In genomic region chr9:54661605-54662377, GRCm38 (mm10) we compare ENCODE assay signal across 9 mouse cellular contexts. TPM values are rescaled to one million over a fixed set of nuclear protein-coding genes. Genes with fewer than 3 reads are reported as not detected.
A peak's percentile ranks its signal among the peaks of the same experiment; 100 is the strongest.
DNase-seq lines count a peak whose midpoint lies in the region; ATAC-seq lines count a peak whose summit lies in the region.
"Had no signal": no experiment of that assay in that cellular context is flagged by ENCODE, and none has a peak within 500 bp of the region (broad histone marks: within the 10 kb centered on the region; RNA-seq: fewer than 3 reads in every experiment).

Acsbg1 (minus strand) TSS chr9:54661870.

- H3K9ac ChIP-seq in heart, embryonic 13.5 days: no peak within 1 kb of the TSS
- H3K9ac ChIP-seq: liver, embryonic 13.5 days had no signal

- ATAC-seq in heart, embryonic 13.5 days (ENCODE audit: extremely low read depth, insufficient number of reproducible peaks, low FRiP score, low TSS enrichment): no peak

- H3K4me2 ChIP-seq in heart, embryonic 13.5 days: peak within 1 kb of the TSS; percentile 27
- H3K4me2 ChIP-seq: liver, embryonic 13.5 days had no signal

- WGBS in heart, embryonic 13.5 days: 26% methylated on average over 10 of the region's 10 CpGs
- WGBS in hindbrain, embryonic 10.5 days: 8% methylated on average over 10 of the region's 10 CpGs

- H3K27ac ChIP-seq in heart, embryonic 13.5 days (replicated peaks): no peak within 1 kb of the TSS
- peak within 1 kb of the TSS; percentile 84 for H3K27ac ChIP-seq in hindbrain, embryonic 10.5 days
- H3K27ac ChIP-seq: liver, embryonic 13.5 days had no signal

- DNase-seq in heart, postnatal 14 days: no peak
- DNase-seq in brain, adult 2 months (ENCODE audit: low read depth, low spot score): peak; percentile 12
- peak; percentile 52 for DNase-seq in hindbrain, embryonic 10.5 days (ENCODE audit: low spot score)
- DNase-seq in left cerebral cortex, postnatal 14 days (ENCODE audit: low spot score in 2 of 2): peak; percentile 23 to 30
- DNase-seq in right cerebral cortex, postnatal 25 days: peak; percentile 8
- DNase-seq in thymus, postnatal 4 days: no peak
- DNase-seq in heart, postnatal 36 days: no peak
- DNase-seq: liver, embryonic 13.5 days had no signal

- peaks cover 8% of the 10 kb centered on the region for H3K4me1 ChIP-seq in heart, embryonic 13.5 days
- H3K4me1 ChIP-seq in hindbrain, embryonic 10.5 days (replicated peaks): peaks cover 17% of the 10 kb centered on the region

- no peaks in the 10 kb centered on the region for H3K9me3 ChIP-seq in heart, embryonic 13.5 days
- H3K9me3 ChIP-seq in hindbrain, embryonic 10.5 days: no peaks in the 10 kb centered on the region

- H3K4me3 ChIP-seq in heart, embryonic 13.5 days: no peak within 1 kb of the TSS
- peak within 1 kb of the TSS; percentile 38 for H3K4me3 ChIP-seq in hindbrain, embryonic 10.5 days
- H3K4me3 ChIP-seq: liver, embryonic 13.5 days had no signal

- intact Hi-C loops in heart, postnatal 14 days (cut with DNase I): no loop called here
- intact Hi-C loops in left cerebral cortex, postnatal 14 days (cut with DNase I): no loop called here
- intact Hi-C loops in heart, postnatal 36 days (cut with DNase I): no loop called here

- no peaks in the 10 kb centered on the region for H3K27me3 ChIP-seq in heart, embryonic 13.5 days (replicated peaks)
- H3K27me3 ChIP-seq in hindbrain, embryonic 10.5 days (ENCODE audit: insufficient read depth, poor library complexity, severe bottlenecking): no peaks in the 10 kb centered on the region
- H3K27me3 ChIP-seq: liver, embryonic 13.5 days had no signal

- H3K36me3 ChIP-seq in heart, embryonic 13.5 days: no peaks in the 10 kb centered on the region
- H3K36me3 ChIP-seq in hindbrain, embryonic 10.5 days: no peaks in the 10 kb centered on the region
- H3K36me3 ChIP-seq: liver, embryonic 13.5 days had no signal

RNA-seq across cellular contexts. Expression of gene Acsbg1, which starts in this region (rescaled TPM):
- 0.09 and 0.14 TPM in 2 replicates for polyA plus RNA-seq in heart, embryonic 13.5 days (2015; fragmentation: Nextera tagmentation; extraction: Ambion mirVana)
- under 1 TPM; 0.14 to 0.27 TPM for total RNA-seq in heart, postnatal 14 days (2021)
- 7.2 and 8.7 TPM in 2 replicates for polyA plus RNA-seq in hindbrain, embryonic 10.5 days (2016; fragmentation: Nextera tagmentation; extraction: Ambion mirVana)
- total RNA-seq in left cerebral cortex, postnatal 14 days (2021): 100 to 1,000 TPM; 125 to 132 TPM
- under 1 TPM; 0.19 to 0.72 TPM for total RNA-seq in heart, postnatal 36 days (2021)

Comparison
In these comparisons a context has a peak if more than half of its experiments do, and no peak if none do; other contexts are left out.
1. RNA of gene Acsbg1 (total RNA-seq): 125 to 132 TPM in left cerebral cortex, postnatal 14 days; 0.19 to 0.72 TPM in heart, postnatal 36 days and 0.14 to 0.27 TPM in heart, postnatal 14 days; every median in the first group is over 10 times any median in the second.
2. DNase-seq: peak in brain, adult 2 months (single experiment), hindbrain, embryonic 10.5 days (single experiment), left cerebral cortex, postnatal 14 days (2 of 2) and right cerebral cortex, postnatal 25 days (single experiment); none in heart, postnatal 14 days (0 of 2), thymus, postnatal 4 days (single experiment) and heart, postnatal 36 days (0 of 2).